ENCODE assay signal across 19 mouse cellular contexts in genomic region chr7:6816706-6817376, GRCm38 (mm10).
DNase-seq lines count a peak whose midpoint lies in the region; ATAC-seq and TF ChIP-seq lines count a peak whose summit lies in the region.
"Had no signal": no experiment of that assay in that cellular context is flagged by ENCODE, and none has a peak within 500 bp of the region (broad histone marks: within the 10 kb centered on the region; RNA-seq: fewer than 3 reads in every experiment).

No protein-coding gene starts in this region.

- no peak for DNase-seq in hindbrain, embryonic 10.5 days (ENCODE audit: low spot score)
- DNase-seq in brain, embryonic 14.5 days (ENCODE audit: low read depth) = peak; percentile 80
- peak; percentile 41 for DNase-seq in forebrain, postnatal 0 days
- DNase-seq in kidney, postnatal 36 days = no peak
- DNase-seq in left cerebral cortex, postnatal 36 days (ENCODE audit: low spot score in 2 of 2) = no peak
- DNase-seq: adrenal gland, postnatal 25 days; cerebellum, adult 8-10 months; heart, adult 11 months; heart, postnatal 36 days; liver; lung, postnatal 10 days; right cerebral cortex, adult 18-20 months had no signal

- intact Hi-C loops in left cerebral cortex, postnatal 36 days (cut with DNase I) = no loop called here

- TF ChIP-seq CTCF in brain, embryonic 14.5 days (IDR thresholded peaks at IDR 0.05; ENCODE audit: borderline replicate concordance, extremely low read depth, insufficient read depth, insufficient read length) = no peak
- TF ChIP-seq CTCF in forebrain, postnatal 0 days (IDR thresholded peaks at IDR 0.05; ENCODE audit: low read depth) = no peak

- 69% methylated on average over 5 of the region's 5 CpGs for WGBS in hindbrain, embryonic 13.5 days
- WGBS in hindbrain, embryonic 10.5 days = 94% methylated on average over 5 of the region's 5 CpGs
- 71% methylated on average over 5 of the region's 5 CpGs for WGBS in forebrain, postnatal 0 days
- WGBS in midbrain, embryonic 16.5 days = 56% methylated on average over 5 of the region's 5 CpGs

- H3K4me1 ChIP-seq in hindbrain, embryonic 13.5 days (replicated peaks) = peaks cover 29% of the 10 kb centered on the region
- H3K4me1 ChIP-seq in hindbrain, embryonic 10.5 days (replicated peaks) = peaks cover 11% of the 10 kb centered on the region
- no peaks in the 10 kb centered on the region for H3K4me1 ChIP-seq in forebrain, postnatal 0 days (ENCODE audit: insufficient read depth)
- peaks cover 24% of the 10 kb centered on the region for H3K4me1 ChIP-seq in midbrain, embryonic 16.5 days (ENCODE audit: control insufficient read depth, insufficient read depth, low read length)
- H3K4me1 ChIP-seq: intestine, embryonic 15.5 days; megakaryocyte, embryonic 14.5 days had no signal

- no peak overlapping the region for H3K4me3 ChIP-seq in hindbrain, embryonic 13.5 days
- H3K4me3 ChIP-seq in hindbrain, embryonic 10.5 days = no peak overlapping the region
- no peak overlapping the region for H3K4me3 ChIP-seq in forebrain, postnatal 0 days (ENCODE audit: low read depth, low read length)
- no peak overlapping the region for H3K4me3 ChIP-seq in midbrain, embryonic 16.5 days (ENCODE audit: low read depth, low read length)
- H3K4me3 ChIP-seq: embryonic facial prominence, embryonic 10.5 days; intestine, embryonic 15.5 days; megakaryocyte, embryonic 14.5 days had no signal

- no peaks in the 10 kb centered on the region for H3K9me3 ChIP-seq in hindbrain, embryonic 13.5 days
- no peaks in the 10 kb centered on the region for H3K9me3 ChIP-seq in hindbrain, embryonic 10.5 days
- no peaks in the 10 kb centered on the region for H3K9me3 ChIP-seq in forebrain, postnatal 0 days (ENCODE audit: low read length)
- H3K9me3 ChIP-seq in midbrain, embryonic 16.5 days (replicated peaks; ENCODE audit: control insufficient read depth, low read length, poor library complexity, severe bottlenecking) = no peaks in the 10 kb centered on the region
- H3K9me3 ChIP-seq: embryonic facial prominence, embryonic 10.5 days; intestine, embryonic 15.5 days had no signal

- peak overlapping the region; percentile 69 for H3K27ac ChIP-seq in hindbrain, embryonic 13.5 days
- H3K27ac ChIP-seq in hindbrain, embryonic 10.5 days = no peak overlapping the region
- H3K27ac ChIP-seq in forebrain, postnatal 0 days (ENCODE audit: low read depth, low read length) = peak overlapping the region; percentile 45; the same call in 1 of the 2 replicates
- H3K27ac ChIP-seq in midbrain, embryonic 16.5 days (ENCODE audit: low read length) = peak overlapping the region; percentile 81
- H3K27ac ChIP-seq: embryonic facial prominence, embryonic 10.5 days; intestine, embryonic 15.5 days; stomach, postnatal 0 days had no signal

- H3K9ac ChIP-seq in hindbrain, embryonic 13.5 days = no peak overlapping the region
- H3K9ac ChIP-seq in forebrain, postnatal 0 days = no peak overlapping the region
- no peak overlapping the region for H3K9ac ChIP-seq in midbrain, embryonic 16.5 days (ENCODE audit: low read depth, low read length)
- H3K9ac ChIP-seq: intestine, embryonic 15.5 days had no signal

- H3K36me3 ChIP-seq in hindbrain, embryonic 13.5 days = no peaks in the 10 kb centered on the region
- no peaks in the 10 kb centered on the region for H3K36me3 ChIP-seq in hindbrain, embryonic 10.5 days
- no peaks in the 10 kb centered on the region for H3K36me3 ChIP-seq in forebrain, postnatal 0 days (ENCODE audit: insufficient read depth)
- no peaks in the 10 kb centered on the region for H3K36me3 ChIP-seq in midbrain, embryonic 16.5 days (ENCODE audit: control insufficient read depth, insufficient read depth, low read length)
- H3K36me3 ChIP-seq: embryonic facial prominence, embryonic 10.5 days; intestine, embryonic 15.5 days had no signal

- no peak for TF ChIP-seq POLR2A in brain, embryonic 14.5 days (IDR thresholded peaks at IDR 0.05; ENCODE audit: borderline replicate concordance, extremely low read depth, insufficient read depth, insufficient read length, poor library complexity, severe bottlenecking)

- no peaks in the 10 kb centered on the region for H3K27me3 ChIP-seq in hindbrain, embryonic 13.5 days
- no peaks in the 10 kb centered on the region for H3K27me3 ChIP-seq in hindbrain, embryonic 10.5 days (ENCODE audit: insufficient read depth, poor library complexity, severe bottlenecking)
- no peaks in the 10 kb centered on the region for H3K27me3 ChIP-seq in forebrain, postnatal 0 days (ENCODE audit: insufficient read depth, low read length)
- H3K27me3 ChIP-seq in midbrain, embryonic 16.5 days (ENCODE audit: control insufficient read depth, insufficient read depth, low read depth, low read length) = no peaks in the 10 kb centered on the region
- H3K27me3 ChIP-seq: CH12.LX; intestine, embryonic 15.5 days; megakaryocyte, embryonic 14.5 days had no signal

- H3K4me2 ChIP-seq in hindbrain, embryonic 13.5 days = no peak overlapping the region
- H3K4me2 ChIP-seq in forebrain, postnatal 0 days (ENCODE audit: low read depth) = no peak overlapping the region
- H3K4me2 ChIP-seq in midbrain, embryonic 16.5 days (ENCODE audit: low read length) = peak overlapping the region; percentile 26; the same call in 1 of the 2 replicates
- H3K4me2 ChIP-seq: intestine, embryonic 15.5 days had no signal

- peak; percentile 53 for ATAC-seq in hindbrain, embryonic 13.5 days (ENCODE audit: low FRiP score)
- ATAC-seq in forebrain, postnatal 0 days = peak; percentile 76
- ATAC-seq in midbrain, embryonic 16.5 days = peak; percentile 78
- ATAC-seq: intestine, embryonic 15.5 days had no signal

Comparison
In these comparisons a context has a peak if more than half of its experiments do, and no peak if none do; other contexts are left out.
1. DNase-seq: peak in brain, embryonic 14.5 days (single experiment) and forebrain, postnatal 0 days (single experiment); none in hindbrain, embryonic 10.5 days (single experiment), kidney, postnatal 36 days (0 of 2) and left cerebral cortex, postnatal 36 days (0 of 2).
2. Peak in every context shown above with its lines, with median percentiles within 50 percentile points of each other: ATAC-seq.